Mouse (Mus musculus) midbrain, embryonic 13.5 days (tissue): ENCODE measurements around the gene Pogz. TPM values are rescaled to one million over a fixed set of nuclear protein-coding genes. Genes with fewer than 3 reads are reported as not detected.

Experiments used
- ATAC-seq: fragments of 200-750 bp; cut with Nextera tagmentation; 2 replicates; pipeline ENCODE4 v1.8.0; 2017; ENCODE audit warnings: mild to moderate bottlenecking, moderate TSS enrichment, moderate library complexity
- H3K27ac ChIP-seq: fragments of 300-500 bp; sonication (generic); 2 replicates; pipeline ENCODE4 v1.5.1; 2015; ENCODE audit warnings: inconsistent platforms, mild to moderate bottlenecking, moderate library complexity
- H3K27me3 ChIP-seq: fragments of 300-500 bp; sonication (generic); 2 replicates; pipeline ENCODE4 v1.6.1; 2015; ENCODE audit warnings: mild to moderate bottlenecking, inconsistent platforms
- H3K36me3 ChIP-seq: fragments of 300-500 bp; sonication (generic); 2 replicates; pipeline ENCODE4 v1.6.1; 2015; ENCODE audit warnings: mild to moderate bottlenecking, inconsistent platforms
- H3K4me1 ChIP-seq: fragments of 300-500 bp; sonication (generic); replicated peaks from 2 replicates; pipeline ENCODE4 v1.6.1; 2015; ENCODE audit warnings: inconsistent platforms
- H3K4me2 ChIP-seq: fragments of 300-500 bp; sonication (generic); replicated peaks from 2 replicates; pipeline ENCODE4 v1.6.1; 2015; ENCODE audit warnings: moderate library complexity, mild to moderate bottlenecking, inconsistent platforms
- H3K4me3 ChIP-seq: fragments of 300-500 bp; sonication (generic); replicated peaks from 2 replicates; pipeline ENCODE4 v1.5.1; 2015; ENCODE audit warnings: mild to moderate bottlenecking, inconsistent platforms
- H3K9ac ChIP-seq: fragments of 300-500 bp; sonication (generic); replicated peaks from 2 replicates; pipeline ENCODE4 v1.6.1; 2015; ENCODE audit warnings: mild to moderate bottlenecking, inconsistent platforms
- H3K9me3 ChIP-seq: fragments of 300-500 bp; sonication (generic); 2 replicates; pipeline ENCODE4 v1.6.1; 2016; ENCODE audit warnings: mild to moderate bottlenecking, inconsistent platforms
- WGBS: fragments of 180-500 bp; shearing (Covaris S2); methylation state at CpG from one replicate; pipeline ENCODE4 v1.1.7; 2015; 5-methylcytosine and 5-hydroxymethylcytosine counted together
- polyA plus RNA-seq: library from polyadenylated mRNA; unstranded; fragments of >200 nt; fragmentation: Nextera tagmentation; extraction: Ambion mirVana; gene quantifications from 2 replicates; pipeline ENCODE4 v1.2.1, GENCODE M21; 2015

Pogz gene
- polyA plus RNA-seq, 1 experiment from 2014 or later = 26.9 TPM

- no peak for ATAC-seq
- 90% methylated on average over 3 of the region's 3 CpGs for WGBS
- Histone ChIP-seq H3K9ac (no peak overlapping the region), H3K4me1 (no peaks in the 10 kb centered on the region), H3K36me3 (no peaks in the 10 kb centered on the region), H3K4me2 (no peak overlapping the region), H3K27me3 (no peaks in the 10 kb centered on the region), H3K27ac (no peak overlapping the region), H3K9me3 (no peaks in the 10 kb centered on the region), H3K4me3 (no peak overlapping the region)
Measured at GRCm38 (mm10) chr3:94813651-94814050, 23.7 kb upstream of the Pogz start.

DNA sequence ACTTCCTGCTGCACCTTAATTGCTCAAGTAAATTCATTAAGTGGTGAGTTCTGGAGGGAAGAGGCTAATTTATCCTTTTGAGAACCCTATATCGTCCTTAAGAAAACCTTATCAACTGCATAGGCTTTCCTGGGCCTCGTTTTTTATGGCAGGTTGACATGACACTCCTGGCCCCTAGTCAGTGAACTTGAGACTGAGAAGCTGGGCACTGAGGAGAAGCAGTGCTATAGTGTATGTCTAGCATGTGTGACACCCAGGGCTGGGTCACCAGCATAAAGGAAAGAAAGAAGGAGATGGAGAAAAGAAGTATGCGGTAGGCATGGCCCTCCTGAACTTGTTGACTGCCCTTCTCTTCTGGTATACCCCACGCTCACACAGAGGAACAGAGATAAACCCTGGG lies 23.3 kb upstream of the Pogz start:
- no peak overlapping the region for H3K27ac ChIP-seq
- H3K36me3 ChIP-seq = no peaks in the 10 kb centered on the region
- H3K4me2 ChIP-seq = no peak overlapping the region
- no peaks in the 10 kb centered on the region for H3K9me3 ChIP-seq
- no peaks in the 10 kb centered on the region for H3K4me1 ChIP-seq
- no peak overlapping the region for H3K9ac ChIP-seq
- H3K27me3 ChIP-seq = no peaks in the 10 kb centered on the region
- ATAC-seq = no peak
- H3K4me3 ChIP-seq = no peak overlapping the region
- WGBS = 79% methylated on average over 4 of the region's 4 CpGs

DNA sequence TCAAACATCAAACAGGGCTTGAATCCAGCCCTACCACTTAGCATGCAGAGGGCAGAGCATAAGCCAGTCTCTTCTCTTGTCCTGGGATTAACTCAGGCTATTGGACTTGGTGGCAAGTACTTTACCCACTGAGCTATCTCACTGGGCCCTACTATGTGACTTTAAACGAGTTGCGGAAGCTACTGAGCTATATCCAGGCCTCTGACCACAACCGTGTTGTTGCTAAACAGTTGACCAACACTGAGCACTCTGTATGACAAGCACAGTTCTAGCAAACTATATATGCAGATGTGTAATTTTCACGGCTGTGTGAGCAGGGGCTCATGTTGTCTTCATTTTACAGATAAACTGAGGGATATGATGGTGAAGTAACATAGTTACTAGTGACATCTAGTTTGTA lies 22.7 kb upstream of the Pogz start:
- no peak for ATAC-seq
- no peak overlapping the region for H3K4me2 ChIP-seq
- no peaks in the 10 kb centered on the region for H3K36me3 ChIP-seq
- 80% methylated on average over 4 of the region's 4 CpGs for WGBS
- H3K4me3 ChIP-seq = no peak overlapping the region
- H3K27ac ChIP-seq = no peak overlapping the region
- H3K4me1 ChIP-seq = no peaks in the 10 kb centered on the region
- no peaks in the 10 kb centered on the region for H3K27me3 ChIP-seq
- H3K9me3 ChIP-seq = no peaks in the 10 kb centered on the region
- no peak overlapping the region for H3K9ac ChIP-seq

GRCm38 (mm10) chr3:94815603-94816002 lies 21.8 kb upstream of the Pogz start:
- Histone ChIP-seq H3K9me3 (no peaks in the 10 kb centered on the region), H3K4me2 (no peak overlapping the region), H3K27ac (no peak overlapping the region), H3K36me3 (no peaks in the 10 kb centered on the region), H3K4me1 (0 out of 2 replicates have a peak, but pooled peaks cover 3% of the 10 kb centered on the region), H3K27me3 (no peaks in the 10 kb centered on the region), H3K9ac (no peak overlapping the region), H3K4me3 (no peak overlapping the region)
- no peak for ATAC-seq

DNA sequence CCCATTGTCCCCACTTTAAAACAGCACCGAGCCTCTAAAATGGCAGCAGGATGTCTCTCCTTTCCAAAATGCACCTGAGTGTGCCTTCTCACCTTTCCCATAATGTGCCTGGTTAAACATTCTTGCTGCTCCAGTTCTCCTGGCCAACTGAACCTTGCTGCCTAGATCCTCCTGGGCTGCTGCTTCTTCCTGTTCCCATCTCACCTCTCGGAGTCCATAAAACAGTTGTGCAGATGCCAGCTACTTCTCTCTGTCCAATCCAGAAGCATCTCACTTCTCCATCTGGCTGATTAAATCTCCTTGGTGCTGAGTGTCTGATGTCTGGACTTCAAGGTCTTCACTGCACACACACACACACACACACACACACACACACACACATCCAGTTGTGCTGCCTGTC lies 19.6 kb upstream of the Pogz start:
- Histone ChIP-seq H3K27me3 (no peaks in the 10 kb centered on the region), H3K4me3 (no peak overlapping the region), H3K27ac (no peak overlapping the region), H3K9me3 (no peaks in the 10 kb centered on the region), H3K4me2 (no peak overlapping the region), H3K4me1 (peaks cover 8% of the 10 kb centered on the region; the same call in 1 of the 2 replicates), H3K9ac (no peak overlapping the region), H3K36me3 (no peaks in the 10 kb centered on the region)
- ATAC-seq = no peak
- 86% methylated on average over 2 of the region's 2 CpGs for WGBS

DNA sequence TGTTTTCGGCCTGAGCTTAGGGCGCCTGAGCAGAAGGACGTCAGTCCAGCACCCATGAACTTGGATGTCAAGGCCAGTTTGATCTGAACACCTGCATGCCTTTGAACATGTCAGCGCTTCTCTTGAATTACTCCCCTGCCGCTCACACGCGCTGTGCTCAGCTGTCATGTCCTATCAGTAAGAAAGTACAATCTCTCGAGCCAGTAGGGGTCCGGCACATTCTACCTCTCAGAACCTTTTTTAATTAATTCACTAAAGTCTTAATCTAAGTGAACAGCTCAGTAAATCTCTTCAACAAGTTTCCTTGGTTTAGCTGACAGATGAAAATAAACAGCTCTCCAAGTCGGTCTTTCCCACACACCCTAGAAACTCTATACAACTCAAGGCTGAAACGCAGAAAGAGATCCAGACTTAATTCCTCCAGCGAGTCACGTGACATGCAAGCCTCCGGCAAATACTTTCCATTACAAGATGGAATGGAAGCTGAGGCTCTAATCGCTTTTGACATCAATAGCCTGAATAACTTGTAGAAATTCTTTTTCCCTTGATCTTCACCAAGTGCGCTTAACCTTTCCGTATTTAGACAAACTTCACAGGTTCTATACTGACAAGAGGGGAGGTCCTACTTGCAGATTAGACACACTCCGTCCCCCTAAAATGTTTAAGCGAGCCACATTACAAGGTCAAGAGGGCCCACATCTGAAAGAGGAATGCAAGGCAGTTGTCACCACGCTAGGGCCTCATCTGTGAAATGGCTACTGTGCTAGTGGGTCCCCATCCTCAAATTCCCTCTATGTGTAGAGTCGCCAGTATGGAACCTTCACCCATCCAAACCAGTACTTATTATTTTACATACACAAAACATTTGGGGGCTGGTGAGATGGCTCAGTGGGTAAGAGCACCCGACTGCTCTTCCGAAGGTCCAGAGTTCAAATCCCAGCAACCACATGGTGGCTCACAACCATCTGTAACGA lies 17.6 kb upstream of the Pogz start:
- Histone ChIP-seq H3K36me3 (no peaks in the 10 kb centered on the region), H3K4me3 (no peak overlapping the region), H3K27me3 (no peaks in the 10 kb centered on the region), H3K9ac (no peak overlapping the region), H3K27ac (no peak overlapping the region), H3K9me3 (no peaks in the 10 kb centered on the region), H3K4me2 (no peak overlapping the region), H3K4me1 (peaks cover 8% of the 10 kb centered on the region; the same call in 1 of the 2 replicates)
- WGBS = 60% methylated on average over 24 of the region's 24 CpGs
- ATAC-seq = no peak

DNA sequence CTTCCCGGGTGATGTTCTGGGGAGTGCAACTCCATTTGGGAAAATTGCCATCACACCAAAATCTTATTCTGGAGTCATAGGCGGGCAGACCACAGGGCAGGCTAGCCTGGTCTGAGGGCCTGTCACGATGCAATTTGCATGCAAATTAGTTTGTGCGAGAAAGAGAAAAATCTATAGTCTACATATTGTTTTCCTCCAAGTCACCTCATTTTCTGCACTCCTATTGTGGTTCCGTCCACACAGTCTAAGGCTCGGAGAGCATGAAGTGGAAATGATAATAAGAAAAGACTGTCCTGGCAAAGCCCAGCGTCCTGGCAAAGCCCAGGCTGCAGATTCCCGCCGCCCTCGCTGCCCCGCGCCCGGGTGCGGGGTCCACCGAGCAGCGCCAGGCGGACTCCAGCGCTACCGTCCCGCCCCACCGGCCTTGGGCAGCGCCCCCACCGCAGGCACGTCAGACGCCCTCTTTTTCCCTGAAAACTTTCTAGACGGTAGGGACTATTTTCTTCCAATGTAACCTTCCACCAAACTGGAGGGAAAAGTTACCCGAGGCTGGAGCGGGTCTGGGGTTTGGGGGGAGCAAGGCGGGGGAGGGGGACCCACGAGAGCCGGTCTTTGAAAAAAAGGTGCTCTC lies 16.2 kb upstream of the Pogz start:
- Histone ChIP-seq H3K27ac (peak overlapping the region; percentile 91), H3K36me3 (no peaks in the 10 kb centered on the region), H3K9ac (peak overlapping the region; percentile 81), H3K9me3 (no peaks in the 10 kb centered on the region), H3K4me3 (peak overlapping the region; percentile 66), H3K27me3 (no peaks in the 10 kb centered on the region), H3K4me2 (peak overlapping the region; percentile 61), H3K4me1 (peaks cover 8% of the 10 kb centered on the region; the same call in 1 of the 2 replicates)
- under 1% methylated on average over 31 of the region's 31 CpGs for WGBS
- peak; percentile 80 for ATAC-seq

DNA sequence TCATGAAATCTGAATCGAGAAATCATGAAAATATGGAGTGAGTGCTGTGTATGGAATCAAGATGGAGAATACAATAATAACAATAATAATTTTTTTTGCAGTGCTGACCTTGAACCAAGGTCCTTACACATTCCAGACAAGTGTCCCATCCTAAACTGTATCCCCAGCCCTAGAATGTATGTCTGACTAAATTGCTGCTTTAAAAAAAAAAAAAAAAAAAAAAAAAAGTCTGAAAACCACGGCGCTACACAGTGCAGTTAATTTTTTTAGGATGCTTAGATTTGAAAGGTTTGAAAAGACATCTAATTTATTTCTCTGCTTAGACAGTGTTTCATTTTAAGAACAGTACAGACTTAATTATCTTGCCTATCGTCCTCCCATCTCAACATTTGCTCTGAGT lies 15.3 kb upstream of the Pogz start:
- Histone ChIP-seq H3K4me1 (peaks cover 8% of the 10 kb centered on the region; the same call in 1 of the 2 replicates), H3K36me3 (no peaks in the 10 kb centered on the region), H3K4me2 (peak overlapping the region; percentile 61), H3K4me3 (peak overlapping the region; percentile 66), H3K9me3 (no peaks in the 10 kb centered on the region), H3K27me3 (no peaks in the 10 kb centered on the region), H3K9ac (no peak overlapping the region; the same call in 1 of the 2 replicates), H3K27ac (peak overlapping the region; percentile 91; the same call in 1 of the 2 replicates)
- 86% methylated on average over 4 of the region's 4 CpGs for WGBS
- no peak for ATAC-seq

- no peaks in the 10 kb centered on the region for H3K36me3 ChIP-seq
- H3K4me2 ChIP-seq = no peak overlapping the region
- no peaks in the 10 kb centered on the region for H3K9me3 ChIP-seq
- ATAC-seq = no peak
- peaks cover 8% of the 10 kb centered on the region; the same call in 1 of the 2 replicates for H3K4me1 ChIP-seq
- no peak overlapping the region for H3K4me3 ChIP-seq
- H3K9ac ChIP-seq = no peak overlapping the region
- H3K27me3 ChIP-seq = no peaks in the 10 kb centered on the region
- WGBS = 74% methylated on average over 3 of the region's 3 CpGs
- no peak overlapping the region for H3K27ac ChIP-seq
Measured at GRCm38 (mm10) chr3:94824110-94824509, 13.3 kb upstream of the Pogz start.

GRCm38 (mm10) chr3:94832100-94832499 lies 5.3 kb upstream of the Pogz start:
- 17% methylated on average over 9 of the region's 9 CpGs for WGBS
- no peaks in the 10 kb centered on the region for H3K36me3 ChIP-seq
- no peak for ATAC-seq
- no peak overlapping the region for H3K4me2 ChIP-seq
- H3K4me3 ChIP-seq = no peak overlapping the region
- H3K27ac ChIP-seq = no peak overlapping the region
- peaks cover 5% of the 10 kb centered on the region for H3K4me1 ChIP-seq
- no peak overlapping the region for H3K9ac ChIP-seq
- no peaks in the 10 kb centered on the region for H3K9me3 ChIP-seq
- no peaks in the 10 kb centered on the region for H3K27me3 ChIP-seq

- Histone ChIP-seq H3K9me3 (no peaks in the 10 kb centered on the region), H3K9ac (no peak overlapping the region), H3K27me3 (no peaks in the 10 kb centered on the region), H3K36me3 (no peaks in the 10 kb centered on the region), H3K4me2 (no peak overlapping the region), H3K27ac (no peak overlapping the region), H3K4me1 (peaks cover 5% of the 10 kb centered on the region), H3K4me3 (no peak overlapping the region)
- WGBS = 86% methylated on average over 5 of the region's 5 CpGs
- ATAC-seq = no peak
Measured at GRCm38 (mm10) chr3:94832701-94833100, 4.7 kb upstream of the Pogz start.

DNA sequence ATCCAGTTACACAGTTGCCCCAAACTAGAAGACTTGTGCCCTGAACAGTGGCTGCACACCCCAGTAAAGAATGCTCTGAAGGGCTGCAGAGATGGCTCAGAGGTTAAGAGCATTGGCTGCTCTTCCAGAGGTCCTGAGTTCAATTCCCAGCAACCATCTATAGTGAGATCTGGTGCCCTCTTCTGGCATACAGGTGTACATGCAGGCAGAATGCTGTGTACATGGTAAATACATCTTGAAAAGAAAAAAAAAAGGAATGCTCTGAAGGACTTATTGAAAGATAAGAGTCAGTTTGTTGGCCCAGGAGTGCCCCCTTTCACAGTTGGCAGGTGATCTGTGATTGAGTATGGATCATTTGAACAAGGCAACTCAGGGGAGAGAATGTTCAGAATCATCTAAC lies 4.0 kb upstream of the Pogz start:
- Histone ChIP-seq H3K27ac (no peak overlapping the region), H3K4me2 (no peak overlapping the region), H3K36me3 (no peaks in the 10 kb centered on the region), H3K27me3 (no peaks in the 10 kb centered on the region), H3K9ac (no peak overlapping the region), H3K4me3 (no peak overlapping the region), H3K4me1 (peaks cover 5% of the 10 kb centered on the region), H3K9me3 (no peaks in the 10 kb centered on the region)
- ATAC-seq = no peak
